Mouse (Mus musculus): ENCODE data around the gene Sag.
"Not testable (repeated sequence)": the region's sequence is repeated elsewhere in the genome, so short reads cannot be mapped to it uniquely, and the experiment has no call there.

Gene Sag

GRCm38 (mm10) chr1:87825281-87825680 lies 21.8 kb downstream of the Sag start:
- DNase-seq, result no peak

GRCm38 (mm10) chr1:87825991-87826390 lies 22.5 kb downstream of the Sag start:
- no peak for DNase-seq

GRCm38 (mm10) chr1:87826474-87826873 lies 23.0 kb downstream of the Sag start:
- no peak for DNase-seq

- not testable (repeated sequence) for DNase-seq
These were observed 24.0 kb downstream of the Sag start for GRCm38 (mm10) chr1:87827476-87827875.

- peak; percentile 62 to 77 for DNase-seq
These were observed 24.7 kb downstream of the Sag start for GRCm38 (mm10) chr1:87828185-87828584.

GRCm38 (mm10) chr1:87828926-87829580 lies 25.6 kb downstream of the Sag start:
- DNase-seq, result no peak

GRCm38 (mm10) chr1:87829621-87830211 lies 26.2 kb downstream of the Sag start:
- peak in 1 of 2 experiments; percentile 37 for DNase-seq

- DNase-seq, result no peak
These were observed 33.0 kb downstream of the Sag start for GRCm38 (mm10) chr1:87836453-87836852.

- DNase-seq, result no peak
These were observed 33.5 kb downstream of the Sag start for GRCm38 (mm10) chr1:87837018-87837417.

GRCm38 (mm10) chr1:87840411-87841208 lies 37.1 kb downstream of the Sag start:
- no peak for DNase-seq

- DNase-seq, result peak; percentile 54 to 68
These were observed 43.5 kb downstream of the Sag start for GRCm38 (mm10) chr1:87846801-87847474.

- DNase-seq, result no peak
These were observed 44.1 kb downstream of the Sag start for GRCm38 (mm10) chr1:87847475-87848168.

- DNase-seq, result no peak
These were observed 44.9 kb downstream of the Sag start for GRCm38 (mm10) chr1:87848237-87848996.

- DNase-seq, result no peak
These were observed 45.8 kb downstream of the Sag start for GRCm38 (mm10) chr1:87849278-87849677.

- DNase-seq, result no peak
These were observed 47.9 kb downstream of the Sag start for GRCm38 (mm10) chr1:87851344-87851743.

- DNase-seq, result no peak
These were observed 48.8 kb downstream of the Sag start for GRCm38 (mm10) chr1:87852081-87852790.

- peak; percentile 71 to 77 for DNase-seq
These were observed 49.6 kb downstream of the Sag start, which contains the start of gene Dgkd for GRCm38 (mm10) chr1:87852892-87853600. Gene Dgkd (plus strand): TSS chr1:87853287.

GRCm38 (mm10) chr1:87853601-87854361 lies 50.3 kb downstream of the Sag start:
- peak; percentile 37 to 52 for DNase-seq

- no peak for DNase-seq
These were observed 50.9 kb downstream of the Sag start for GRCm38 (mm10) chr1:87854411-87854810.

- DNase-seq, result peak in 1 of 2 experiments; percentile 44
These were observed 51.4 kb downstream of the Sag start for GRCm38 (mm10) chr1:87854851-87855251.
